Mouse (Mus musculus) heart, adult 2 months (tissue): ENCODE data around the gene Cfap77.

Experiments used
- CTCF ChIP-seq: fragments of 200-600 bp; IDR thresholded peaks from 2 replicates; pipeline ENCODE4 v1.8.1; 2022; ENCODE audit warnings: antibody characterized with exemption, mild to moderate bottlenecking, moderate library complexity
- EP300 ChIP-seq: fragments of 200-500 bp; IDR thresholded peaks from 2 replicates; pipeline ENCODE4 v1.6.1; 2011; ENCODE audit warnings: low read depth, low read length, control low read depth; ENCODE audit not compliant: insufficient read depth
- POLR2A ChIP-seq: fragments of 200-500 bp; IDR thresholded peaks from 2 replicates; pipeline ENCODE4 v1.6.1; 2011; ENCODE audit warnings: mild to moderate bottlenecking, low read depth, low read length, control low read depth; ENCODE audit not compliant: insufficient read depth

DNA sequence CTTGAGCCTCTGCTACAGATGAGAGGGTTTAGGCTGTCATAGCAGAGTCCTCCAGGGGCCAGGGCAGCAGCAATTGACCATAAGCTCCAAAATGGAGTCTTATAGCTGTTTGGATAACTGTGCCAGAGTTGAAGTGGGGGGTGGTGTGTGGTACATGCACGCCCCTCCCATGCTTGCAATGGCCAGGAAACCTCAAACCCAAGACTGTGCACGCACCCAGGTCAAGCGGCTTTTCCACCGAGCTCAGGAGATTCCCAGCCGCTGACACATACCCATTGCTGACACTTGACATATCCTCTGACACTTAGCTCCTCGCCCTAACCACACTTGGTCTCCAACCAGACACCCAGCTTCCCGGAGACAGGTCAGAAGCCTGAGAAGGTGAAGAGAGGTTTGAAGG lies 115.9 kb downstream of the Cfap77 start:
- TF ChIP-seq EP300 (no peak), CTCF (no peak), POLR2A (no peak)
